Mouse (Mus musculus): ENCODE results near the gene Coro1a.
"Not testable (repeated sequence)": the region's sequence is repeated elsewhere in the genome, so short reads cannot be mapped to it uniquely, and the experiment has no call there.

Gene Coro1a

GRCm38 (mm10) chr7:126704121-126704980 lies 3.2 kb downstream of the Coro1a start:
- DNase-seq (ENCODE audit: low spot score) = peak; percentile 92

GRCm38 (mm10) chr7:126703757-126704077 lies 3.9 kb downstream of the Coro1a start:
- DNase-seq (ENCODE audit: low spot score) = no peak

GRCm38 (mm10) chr7:126702861-126703756 lies 4.5 kb downstream of the Coro1a start:
- DNase-seq (ENCODE audit: low spot score) = no peak

GRCm38 (mm10) chr7:126702358-126702757 lies 5.2 kb downstream of the Coro1a start:
- DNase-seq (ENCODE audit: low spot score) = peak; percentile 44

- DNase-seq (ENCODE audit: low spot score) = no peak
These were observed 5.8 kb downstream of the Coro1a start for GRCm38 (mm10) chr7:126701559-126702357.

- DNase-seq (ENCODE audit: low spot score) = peak; percentile 95
These were observed 6.5 kb downstream of the Coro1a start for GRCm38 (mm10) chr7:126701070-126701469.

GRCm38 (mm10) chr7:126700063-126701015 lies 7.2 kb downstream of the Coro1a start:
- DNase-seq (ENCODE audit: low spot score) = no peak

GRCm38 (mm10) chr7:126697838-126698237 lies 9.7 kb downstream of the Coro1a start:
- DNase-seq (ENCODE audit: low spot score) = no peak

GRCm38 (mm10) chr7:126696886-126697285 lies 10.7 kb downstream of the Coro1a start:
- no peak for DNase-seq (ENCODE audit: low spot score)

- no peak for DNase-seq (ENCODE audit: low spot score)
These were observed 11.3 kb downstream of the Coro1a start for GRCm38 (mm10) chr7:126696303-126696702.

GRCm38 (mm10) chr7:126695631-126696207 lies 11.9 kb downstream of the Coro1a start, which contains the start of gene Slx1b:
TSS of gene Slx1b (minus strand) at chr7:126695784.
- peak; percentile 96 for DNase-seq (ENCODE audit: low spot score)

GRCm38 (mm10) chr7:126695210-126695611 lies 12.4 kb downstream of the Coro1a start, which contains the start of gene Bola2:
TSS of gene Bola2 (plus strand) at chr7:126695401.
- DNase-seq (ENCODE audit: low spot score) = peak; percentile 35

GRCm38 (mm10) chr7:126694441-126695051 lies 13.0 kb downstream of the Coro1a start:
- DNase-seq (ENCODE audit: low spot score) = no peak

GRCm38 (mm10) chr7:126693781-126694180 lies 13.8 kb downstream of the Coro1a start:
- DNase-seq (ENCODE audit: low spot score) = no peak

- peak; percentile 91 for DNase-seq (ENCODE audit: low spot score)
These were observed 14.3 kb downstream of the Coro1a start for GRCm38 (mm10) chr7:126693256-126693655.

GRCm38 (mm10) chr7:126692426-126692825 lies 15.2 kb downstream of the Coro1a start:
- DNase-seq (ENCODE audit: low spot score) = no peak

GRCm38 (mm10) chr7:126691676-126692075 lies 15.9 kb downstream of the Coro1a start:
- no peak for DNase-seq (ENCODE audit: low spot score)

GRCm38 (mm10) chr7:126690737-126691136 lies 16.9 kb downstream of the Coro1a start:
- no peak for DNase-seq (ENCODE audit: low spot score)

- DNase-seq (ENCODE audit: low spot score) = no peak
These were observed 18.6 kb downstream of the Coro1a start for GRCm38 (mm10) chr7:126689021-126689420.

GRCm38 (mm10) chr7:126688156-126688555 lies 19.4 kb downstream of the Coro1a start:
- not testable (repeated sequence) for DNase-seq (ENCODE audit: low spot score)
